Mouse (Mus musculus) CH12.LX (cell line): ENCODE measurements around the gene Zfpm1.

ENCODE experiments used
- CHD2 ChIP-seq: IDR thresholded peaks from 2 replicates; pipeline ENCODE4 v1.6.1; 2011; ENCODE audit warnings: low read length, improper control_type of control experiment
- CTCF ChIP-seq, 2 experiments: IDR thresholded peaks in 1 of 2; conservative IDR thresholded peaks in 1 of 2; 2 replicates each; pipeline ENCODE4 v1.5.1; 2011 to 2012; ENCODE audit warnings: low read depth in 2 of 2, low read length in 2 of 2, improper control_type of control experiment in 1 of 2, inconsistent platforms in 1 of 2, mild to moderate bottlenecking in 1 of 2, moderate library complexity in 1 of 2
- KAT2A ChIP-seq: IDR thresholded peaks from 2 replicates; pipeline ENCODE4 v1.6.1; 2012; ENCODE audit warnings: low read length, improper control_type of control experiment, inconsistent platforms; ENCODE audit not compliant: insufficient replicate concordance
- MAFK ChIP-seq: IDR thresholded peaks from 2 replicates; pipeline ENCODE4 v1.6.1; 2011; ENCODE audit warnings: low read length, improper control_type of control experiment; ENCODE audit not compliant: insufficient replicate concordance
- MAZ ChIP-seq: IDR thresholded peaks from 2 replicates; pipeline ENCODE4 v1.6.1; 2012; ENCODE audit warnings: low read depth, mild to moderate bottlenecking, inconsistent platforms, low read length, improper control_type of control experiment, moderate library complexity
- POLR2A ChIP-seq: IDR thresholded peaks from 2 replicates; pipeline ENCODE4 v1.6.1; 2011; ENCODE audit warnings: low read depth, mild to moderate bottlenecking, improper control_type of control experiment, low read length
- POLR2AphosphoS2 ChIP-seq: IDR thresholded peaks from 2 replicates; pipeline ENCODE4 v1.6.1; 2011; ENCODE audit warnings: low read depth, low read length, improper control_type of control experiment
- TBP ChIP-seq: conservative IDR thresholded peaks from 2 replicates; pipeline ENCODE4 v1.6.1; 2011; ENCODE audit warnings: low read depth, low read length, improper control_type of control experiment
- UBTF ChIP-seq: IDR thresholded peaks from 2 replicates; pipeline ENCODE4 v1.6.1; 2012; ENCODE audit warnings: low read depth, mild to moderate bottlenecking, inconsistent platforms, low read length, improper control_type of control experiment, moderate library complexity
- USF1 ChIP-seq: IDR thresholded peaks from 2 replicates; pipeline ENCODE4 v1.6.1; 2014; ENCODE audit warnings: low read depth, mild to moderate bottlenecking, inconsistent platforms, low read length, improper control_type of control experiment
- USF2 ChIP-seq: conservative IDR thresholded peaks from 2 replicates; pipeline ENCODE4 v1.6.1; 2011; ENCODE audit warnings: low read depth, low read length, improper control_type of control experiment
- ZKSCAN1 ChIP-seq: IDR thresholded peaks from 2 replicates; pipeline ENCODE4 v1.6.1; 2012; ENCODE audit warnings: low read depth, inconsistent platforms, low read length, improper control_type of control experiment, borderline replicate concordance
- ZMIZ1 ChIP-seq: IDR thresholded peaks from 2 replicates; pipeline ENCODE4 v1.6.1; 2012; ENCODE audit warnings: low read depth, mild to moderate bottlenecking, inconsistent platforms, low read length, improper control_type of control experiment

DNA sequence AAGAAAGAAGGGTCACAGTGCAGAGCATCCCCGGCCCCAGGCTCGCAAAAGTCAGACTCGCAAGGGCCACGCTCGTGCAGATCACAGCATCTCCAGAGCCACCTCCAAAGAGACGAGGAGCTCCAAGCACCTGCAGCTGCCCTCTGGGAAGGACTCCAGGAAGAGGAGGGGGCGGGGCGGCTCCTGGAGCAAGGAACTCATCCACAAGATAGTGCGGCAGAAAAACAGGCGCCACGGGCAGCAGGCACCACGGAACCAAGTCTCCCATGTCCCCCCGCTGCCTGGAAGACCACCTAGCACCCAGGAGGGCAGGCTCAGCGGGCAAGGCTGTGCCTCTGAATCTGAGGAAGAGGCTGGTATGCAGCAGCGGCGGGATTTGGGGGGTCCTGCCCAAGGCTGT lies 19.1 kb upstream of the Zfpm1 start:
- TF ChIP-seq KAT2A (no peak), CTCF (conservative IDR thresholded peaks at IDR 0.05 in 1 of 2, IDR thresholded peaks at IDR 0.05 in 1 of 2; ENCODE audit: low read depth in 2 of 2, low read length in 2 of 2) (no peak), USF1 (no peak), MAFK (no peak), POLR2A (no peak), CHD2 (no peak), TBP (no peak), USF2 (no peak), UBTF (no peak), ZKSCAN1 (no peak), MAZ (no peak), ZMIZ1 (no peak), POLR2AphosphoS2 (no peak)
